Mouse (Mus musculus): ENCODE data around the gene Nfkb2.

Nfkb2 gene

GRCm38 (mm10) chr19:46322996-46323572 lies 19.0 kb downstream of the Nfkb2 start:
- no peak for DNase-seq (ENCODE audit: low read depth)

GRCm38 (mm10) chr19:46323716-46324115 lies 19.6 kb downstream of the Nfkb2 start:
- no peak for DNase-seq (ENCODE audit: low read depth)

- no peak for DNase-seq (ENCODE audit: low read depth)
Observed at GRCm38 (mm10) chr19:46324366-46324765, 20.2 kb downstream of the Nfkb2 start.

GRCm38 (mm10) chr19:46324918-46325317 lies 20.8 kb downstream of the Nfkb2 start:
- DNase-seq (ENCODE audit: low read depth), result no peak

GRCm38 (mm10) chr19:46326019-46326755 lies 22.1 kb downstream of the Nfkb2 start:
- no peak for DNase-seq (ENCODE audit: low read depth)

- no peak for DNase-seq (ENCODE audit: low read depth)
Observed at GRCm38 (mm10) chr19:46326756-46327305, 22.7 kb downstream of the Nfkb2 start, which contains the start of gene Psd. Psd (minus strand) TSS chr19:46327156.

- DNase-seq (ENCODE audit: low read depth), result no peak
Observed at GRCm38 (mm10) chr19:46327531-46328064, 23.5 kb downstream of the Nfkb2 start.

- peak; percentile 94 for DNase-seq (ENCODE audit: low read depth)
Observed at GRCm38 (mm10) chr19:46328081-46329030, 24.2 kb downstream of the Nfkb2 start, which contains the start of gene Fbxl15. Fbxl15 (plus strand) TSS chr19:46328184.

- DNase-seq (ENCODE audit: low read depth), result no peak
Observed at GRCm38 (mm10) chr19:46329031-46329641, 25.0 kb downstream of the Nfkb2 start.

GRCm38 (mm10) chr19:46329951-46330350 lies 25.8 kb downstream of the Nfkb2 start:
- DNase-seq (ENCODE audit: low read depth), result peak; percentile 58

- no peak for DNase-seq (ENCODE audit: low read depth)
Observed at GRCm38 (mm10) chr19:46330696-46331095, 26.6 kb downstream of the Nfkb2 start.

GRCm38 (mm10) chr19:46331326-46331725 lies 27.2 kb downstream of the Nfkb2 start:
- no peak for DNase-seq (ENCODE audit: low read depth)

GRCm38 (mm10) chr19:46331936-46332335 lies 27.8 kb downstream of the Nfkb2 start:
- DNase-seq (ENCODE audit: low read depth), result no peak

- no peak for DNase-seq (ENCODE audit: low read depth)
Observed at GRCm38 (mm10) chr19:46332721-46333339, 28.7 kb downstream of the Nfkb2 start.

GRCm38 (mm10) chr19:46333906-46334305 lies 29.8 kb downstream of the Nfkb2 start:
- no peak for DNase-seq (ENCODE audit: low read depth)

GRCm38 (mm10) chr19:46337719-46338330 lies 33.7 kb downstream of the Nfkb2 start:
- no peak for DNase-seq (ENCODE audit: low read depth)

- peak; percentile 98 for DNase-seq (ENCODE audit: low read depth)
Observed at GRCm38 (mm10) chr19:46338331-46338936, 34.3 kb downstream of the Nfkb2 start, which contains the start of gene Cuedc2. Cuedc2 (minus strand) TSS chr19:46338702.

- no peak for DNase-seq (ENCODE audit: low read depth)
Observed at GRCm38 (mm10) chr19:46338942-46339286, 34.8 kb downstream of the Nfkb2 start.

GRCm38 (mm10) chr19:46339287-46339971 lies 35.3 kb downstream of the Nfkb2 start:
- DNase-seq (ENCODE audit: low read depth), result no peak

All from c-Kit-positive CD71-positive TER-119-negative erythroid progenitor cells, embryonic 14.5 days (primary cell).